ENCODE assay signal across 11 mouse cellular contexts in genomic region chr14:46019240-46020025, GRCm38 (mm10).
DNase-seq lines count a peak whose midpoint lies in the region; ATAC-seq lines count a peak whose summit lies in the region.
"Had no signal": no experiment of that assay in that cellular context is flagged by ENCODE, and none has a peak within 500 bp of the region (broad histone marks: within the 10 kb centered on the region; RNA-seq: fewer than 3 reads in every experiment).

No protein-coding gene starts in this region.

- 37% methylated on average over 14 of the region's 14 CpGs for WGBS in lung, embryonic 16.5 days
- 17% methylated on average over 14 of the region's 14 CpGs for WGBS in limb, embryonic 15.5 days

- peaks cover 31% of the 10 kb centered on the region for H3K4me1 ChIP-seq in lung, embryonic 16.5 days (replicated peaks; ENCODE audit: control insufficient read depth, insufficient read depth, low read length)
- H3K4me1 ChIP-seq in limb, embryonic 15.5 days: peaks cover 17% of the 10 kb centered on the region

- ATAC-seq in lung, embryonic 16.5 days (ENCODE audit: low read depth): peak; percentile 82
- no peak for ATAC-seq in limb, embryonic 15.5 days (ENCODE audit: insufficient number of reproducible peaks, low FRiP score, low TSS enrichment, low read depth)
- ATAC-seq: Patski had no signal

- H3K36me3 ChIP-seq in lung, embryonic 16.5 days (ENCODE audit: control insufficient read depth, insufficient read depth, low read length): no peaks in the 10 kb centered on the region
- no peaks in the 10 kb centered on the region for H3K36me3 ChIP-seq in limb, embryonic 15.5 days
- H3K36me3 ChIP-seq: liver, embryonic 15.5 days had no signal

- peak overlapping the region; percentile 65 for H3K27ac ChIP-seq in lung, embryonic 16.5 days (ENCODE audit: low read length)
- 0 out of 2 replicates have a peak overlapping the region, but pooled peaks have one; percentile 22 for H3K27ac ChIP-seq in limb, embryonic 15.5 days
- H3K27ac ChIP-seq: layer of hippocampus, adult 2 months; liver, embryonic 15.5 days had no signal

- H3K4me2 ChIP-seq in lung, embryonic 16.5 days (ENCODE audit: low read depth, low read length): peak overlapping the region; percentile 33
- 0 out of 2 replicates have a peak overlapping the region, but pooled peaks have one; percentile 20 for H3K4me2 ChIP-seq in limb, embryonic 15.5 days
- H3K4me2 ChIP-seq: liver, embryonic 15.5 days had no signal

- no peak overlapping the region for H3K4me3 ChIP-seq in lung, embryonic 16.5 days (ENCODE audit: low read length)
- H3K4me3 ChIP-seq in limb, embryonic 15.5 days: no peak overlapping the region
- H3K4me3 ChIP-seq: layer of hippocampus, adult 2 months; liver, embryonic 15.5 days had no signal

- H3K9ac ChIP-seq in lung, embryonic 16.5 days (ENCODE audit: low read length): no peak overlapping the region
- H3K9ac ChIP-seq in limb, embryonic 15.5 days: no peak overlapping the region
- H3K9ac ChIP-seq: liver, embryonic 15.5 days had no signal

- no peaks in the 10 kb centered on the region for H3K27me3 ChIP-seq in lung, embryonic 16.5 days (ENCODE audit: control insufficient read depth, insufficient read depth, low read depth, low read length)
- 0 out of 2 replicates have a peak, but pooled peaks cover 6% of the 10 kb centered on the region for H3K27me3 ChIP-seq in limb, embryonic 15.5 days
- H3K27me3 ChIP-seq: liver, embryonic 15.5 days; Patski had no signal

- peak; percentile 3 for DNase-seq in gastrocnemius, postnatal 10 days
- no peak for DNase-seq in gastrocnemius, postnatal 4 days (ENCODE audit: low spot score in 2 of 2)
- no peak for DNase-seq in lung, adult 18-20 months
- DNase-seq in yolk sac, embryonic 10.5 days (ENCODE audit: low spot score): peak; percentile 19
- DNase-seq in thymus, postnatal 36 days: no peak
- no peak for DNase-seq in heart, adult 18-20 months

- no peaks in the 10 kb centered on the region for H3K9me3 ChIP-seq in lung, embryonic 16.5 days (ENCODE audit: control insufficient read depth, low read length)
- H3K9me3 ChIP-seq in limb, embryonic 15.5 days: no peaks in the 10 kb centered on the region
- H3K9me3 ChIP-seq: liver, embryonic 15.5 days had no signal

Comparison
In these comparisons a context has a peak if more than half of its experiments do, and no peak if none do; other contexts are left out.
1. DNase-seq: peak in gastrocnemius, postnatal 10 days (single experiment) and yolk sac, embryonic 10.5 days (single experiment); none in gastrocnemius, postnatal 4 days (0 of 2), lung, adult 18-20 months (0 of 2), thymus, postnatal 36 days (0 of 2) and heart, adult 18-20 months (0 of 2).